Mouse (Mus musculus) testis, adult 2 months (tissue): ENCODE measurements around the gene Mmrn2.

ENCODE experiments used
- CTCF ChIP-seq: fragments of 200-500 bp; IDR thresholded peaks from 2 replicates; pipeline ENCODE4 v1.5.1; 2012; ENCODE audit warnings: low read depth, mild to moderate bottlenecking, inconsistent platforms, low read length, moderate library complexity; ENCODE audit not compliant: control insufficient read depth, insufficient read depth, insufficient replicate concordance
- POLR2A ChIP-seq: fragments of 200-500 bp; IDR thresholded peaks from 2 replicates; pipeline ENCODE4 v1.6.1; 2012; ENCODE audit warnings: low read depth, mild to moderate bottlenecking, inconsistent platforms, low read length, moderate library complexity; ENCODE audit not compliant: control insufficient read depth

- TF ChIP-seq POLR2A (no peak), CTCF (no peak)
Measured at GRCm38 (mm10) chr14:34428274-34428673, 53.0 kb downstream of the Mmrn2 start.
